Mouse (Mus musculus) embryonic stem cell, embryonic (primary cell): ENCODE measurements at regions not wholly inside any gene's neighbourhood (a gene's known extent, or its start where the extent isn't known, plus 50 kb on each side); places are given as distances from the start of the nearest gene placed in this dataset.

Experiments used
- CTCF ChIA-PET, 4 experiments: fragments of 300-600 bp in 2 of 4; fragments of 350-600 bp in 2 of 4; sonication (Branson Sonifier 250); formaldehyde crosslinking; loops; one replicate each; lab custom pipeline; 2022; ENCODE audit warnings: inconsistent platforms in 2 of 4; lab: Charles Lee
- POLR2A ChIA-PET, 4 experiments: fragments of 300-600 bp in 2 of 4; fragments of 350-600 bp in 2 of 4; sonication (Branson Sonifier 250); formaldehyde crosslinking; loops; one replicate each; lab custom pipeline; 2022; ENCODE audit warnings: antibody characterized with exemption in 4 of 4, inconsistent platforms in 1 of 4; lab: Charles Lee

DNA sequence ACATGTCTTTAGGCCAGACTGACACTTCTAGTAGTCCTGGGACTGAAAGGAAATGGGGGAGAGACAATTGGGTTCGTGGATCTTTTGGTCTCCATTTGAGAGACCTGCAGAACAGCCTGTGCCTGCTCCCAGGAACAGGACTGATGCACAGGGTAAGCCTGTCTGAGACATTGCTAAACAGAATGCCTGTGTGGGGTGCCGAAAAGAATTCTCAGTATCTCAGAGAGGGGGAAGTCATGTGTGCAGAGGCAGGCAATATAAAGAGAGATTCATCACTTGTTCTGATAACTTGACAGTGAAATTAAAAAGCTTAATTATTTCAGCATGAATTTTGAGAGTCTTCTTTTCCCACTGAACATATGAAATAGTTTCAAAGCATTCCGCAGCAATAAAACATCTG lies 268.7 kb downstream of the Rnf144a start:
- ChIA-PET CTCF (no interaction called here), POLR2A (no interaction called here)

GRCm38 (mm10) chr12:26145085-26145714 lies 269.9 kb downstream of the Rnf144a start:
- ChIA-PET CTCF (interaction anchor here in 1 of 4 experiments (0.6 kb wide), 1 partner anchor 115 kb away, joined by 7 read pairs; no protein-coding TSS in a partner anchor), POLR2A (interaction anchor here in 1 of 4 experiments (0.6 kb wide), 1 partner anchor 1301 kb away, joined by 4 read pairs; no protein-coding TSS in a partner anchor)

- POLR2A ChIA-PET = no interaction called here
Measured at GRCm38 (mm10) chr12:26144616-26145015, 270.4 kb downstream of the Rnf144a start.

GRCm38 (mm10) chr12:26143411-26143810 lies 271.6 kb downstream of the Rnf144a start:
- CTCF ChIA-PET = no interaction called here
- POLR2A ChIA-PET = no interaction called here

More at GRCm38 (mm10) chr12:26144616-26145015, 270.4 kb downstream of the Rnf144a start:
- CTCF ChIA-PET = no interaction called here

- POLR2A ChIA-PET = interaction anchor here in 1 of 4 experiments (0.6 kb wide), 1 partner anchor 82 kb away, joined by 3 read pairs; no protein-coding TSS in a partner anchor
- CTCF ChIA-PET = interaction anchor here in 1 of 4 experiments (0.6 kb wide), 1 partner anchor 255 kb away, joined by 7 read pairs; no protein-coding TSS in a partner anchor
Measured at GRCm38 (mm10) chr12:26130811-26131210, 284.2 kb downstream of the Rnf144a start.

DNA sequence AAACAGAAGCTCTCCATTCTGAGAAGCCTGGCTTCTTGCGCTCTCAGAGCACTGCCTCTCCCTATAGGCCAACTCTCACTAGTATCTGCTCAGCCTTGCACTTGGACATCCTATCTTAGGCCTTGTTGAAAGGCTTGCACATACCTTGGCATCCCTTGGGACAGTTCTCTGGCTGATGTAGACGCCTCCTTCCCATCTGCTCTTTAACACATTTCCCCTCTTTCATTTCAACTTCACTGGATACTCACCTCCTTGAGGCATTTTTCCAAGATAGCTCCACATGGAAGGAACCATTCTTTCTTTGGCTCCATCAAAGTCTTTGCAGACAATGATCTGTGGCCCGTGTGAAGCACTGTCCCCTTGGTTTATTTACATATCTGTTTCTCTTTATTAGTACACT lies 285.0 kb downstream of the Rnf144a start:
- POLR2A ChIA-PET = interaction anchor here in 1 of 4 experiments (0.6 kb wide), 1 partner anchor 82 kb away, joined by 3 read pairs; no protein-coding TSS in a partner anchor
- CTCF ChIA-PET = no interaction called here

DNA sequence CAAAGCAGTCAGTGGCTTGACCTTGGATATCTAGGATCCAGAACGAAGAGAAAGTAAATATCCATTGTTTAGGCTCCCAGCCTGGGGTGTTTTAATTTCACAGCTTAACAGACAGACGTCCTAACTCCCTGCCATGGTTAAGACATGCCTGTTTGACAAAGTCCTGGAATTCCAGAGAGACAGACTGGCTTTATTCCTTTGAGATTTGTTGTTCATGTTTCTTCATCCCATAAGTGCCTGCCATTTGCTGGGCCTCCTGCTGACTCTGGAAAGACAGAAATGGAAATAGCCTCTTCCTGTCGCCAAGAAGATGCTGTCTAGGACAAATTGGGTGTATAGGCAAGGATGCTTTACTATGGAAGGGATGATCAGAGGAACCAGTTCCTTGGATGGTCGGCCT lies 285.5 kb downstream of the Rnf144a start:
- CTCF ChIA-PET = no interaction called here
- POLR2A ChIA-PET = no interaction called here

GRCm38 (mm10) chr12:26128851-26129250 lies 286.2 kb downstream of the Rnf144a start:
- CTCF ChIA-PET = no interaction called here
- POLR2A ChIA-PET = no interaction called here

- ChIA-PET POLR2A (no interaction called here), CTCF (no interaction called here)
Measured at GRCm38 (mm10) chr12:26126260-26126659, 288.8 kb downstream of the Rnf144a start.

- CTCF ChIA-PET = no interaction called here
Measured at GRCm38 (mm10) chr12:26124211-26124610, 290.8 kb downstream of the Rnf144a start.

GRCm38 (mm10) chr12:26115339-26115912 lies 299.6 kb downstream of the Rnf144a start:
- ChIA-PET POLR2A (no interaction called here), CTCF (interaction anchor here in 1 of 4 experiments (0.5 kb wide), 1 partner anchor 301 kb away, joined by 3 read pairs; no protein-coding TSS in a partner anchor)

More at GRCm38 (mm10) chr12:26124211-26124610, 290.8 kb downstream of the Rnf144a start:
- POLR2A ChIA-PET = no interaction called here

GRCm38 (mm10) chr12:26112166-26113019 lies 302.7 kb downstream of the Rnf144a start:
- ChIA-PET CTCF (no interaction called here), POLR2A (no interaction called here)

- POLR2A ChIA-PET = interaction anchor here in 1 of 4 experiments (0.8 kb wide), 1 partner anchor 30 kb away, joined by 3 read pairs; no protein-coding TSS in a partner anchor
- CTCF ChIA-PET = no interaction called here
Measured at GRCm38 (mm10) chr12:26109866-26110265, 305.2 kb downstream of the Rnf144a start.

- CTCF ChIA-PET = no interaction called here
- POLR2A ChIA-PET = no interaction called here
Measured at GRCm38 (mm10) chr12:26104372-26104771, 310.7 kb downstream of the Rnf144a start.

GRCm38 (mm10) chr12:26102384-26102783 lies 312.7 kb downstream of the Rnf144a start:
- POLR2A ChIA-PET = no interaction called here

DNA sequence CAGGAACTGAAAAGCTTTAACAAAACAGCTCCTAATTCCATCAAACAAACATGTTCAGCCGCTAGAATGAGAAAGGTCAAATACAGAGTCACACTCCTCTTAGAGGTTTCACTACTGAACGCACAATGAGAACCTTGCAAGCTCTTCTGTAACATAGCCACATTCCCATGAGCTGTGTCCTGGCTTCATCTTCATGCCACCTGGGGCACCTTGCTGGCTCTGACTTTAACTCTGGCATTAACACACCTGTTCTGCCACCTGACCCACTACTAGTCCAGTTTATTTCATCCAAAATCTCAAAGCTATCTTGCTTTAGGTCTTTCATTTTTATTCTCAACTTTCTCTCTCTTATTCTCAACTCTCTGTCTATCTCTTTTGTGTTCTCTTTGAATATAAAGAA lies 314.9 kb downstream of the Rnf144a start:
- ChIA-PET CTCF (no interaction called here), POLR2A (no interaction called here)

More at GRCm38 (mm10) chr12:26102384-26102783, 312.7 kb downstream of the Rnf144a start:
- CTCF ChIA-PET = no interaction called here

DNA sequence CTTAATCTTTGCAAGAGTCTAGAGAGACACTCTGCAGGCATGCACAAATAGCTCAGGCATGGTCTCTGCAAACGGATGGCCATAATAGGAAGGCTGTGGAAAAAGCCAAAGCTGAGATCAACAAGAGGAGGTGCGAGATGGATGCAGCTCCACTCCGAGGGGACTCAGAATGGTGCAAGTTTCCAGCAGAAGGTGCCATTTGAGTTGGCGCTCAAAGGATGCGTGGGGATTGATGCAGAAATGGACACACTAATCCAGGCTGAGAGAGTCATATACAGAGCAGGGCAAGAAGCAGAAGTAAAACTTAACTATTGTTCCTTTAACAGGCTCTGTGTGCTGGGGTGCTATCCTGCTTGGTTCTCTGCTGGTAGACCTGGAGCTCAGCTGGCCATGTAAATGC lies 315.9 kb downstream of the Rnf144a start:
- CTCF ChIA-PET = no interaction called here
- POLR2A ChIA-PET = no interaction called here

DNA sequence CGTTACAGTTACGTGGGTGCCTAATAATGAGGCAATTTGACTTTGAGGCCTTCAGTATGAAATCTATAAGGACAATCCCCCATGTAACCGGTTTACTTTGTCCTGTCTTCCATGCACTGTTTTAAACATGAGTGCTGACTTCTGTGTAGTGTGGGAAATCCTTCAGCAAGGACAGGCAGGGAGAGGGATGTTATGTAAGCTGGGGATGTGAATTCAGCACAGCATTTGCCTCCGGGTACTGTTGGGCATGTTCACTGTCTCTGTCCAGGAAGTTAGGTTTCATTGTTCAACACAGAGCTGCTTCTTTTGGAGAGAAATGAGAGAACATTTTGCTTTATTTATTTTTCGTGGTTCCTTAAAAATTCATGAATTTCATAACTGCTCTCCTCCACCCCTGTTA lies 322.7 kb downstream of the Rnf144a start:
- ChIA-PET CTCF (no interaction called here), POLR2A (no interaction called here)

DNA sequence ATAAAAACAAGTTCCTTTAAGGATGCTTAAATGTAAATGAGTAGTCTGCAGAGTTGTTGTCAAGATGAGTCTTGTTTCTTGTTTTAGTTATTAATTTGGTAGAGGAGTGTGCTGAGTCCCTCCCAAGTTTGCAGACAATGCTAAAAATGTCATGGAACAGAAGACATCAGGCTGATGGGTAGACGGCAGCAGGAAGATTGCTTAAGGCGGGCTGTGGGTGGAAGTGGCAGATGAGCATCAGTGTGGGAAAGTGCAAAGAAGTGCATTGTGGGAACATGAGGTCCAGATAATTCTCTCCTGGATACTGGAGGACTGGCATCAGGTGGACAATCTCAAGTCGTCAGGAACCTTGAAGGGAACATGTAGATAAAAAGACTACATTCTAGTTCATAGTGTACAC lies 323.2 kb downstream of the Rnf144a start:
- ChIA-PET CTCF (no interaction called here), POLR2A (no interaction called here)

- CTCF ChIA-PET = no interaction called here
- POLR2A ChIA-PET = no interaction called here
Measured at GRCm38 (mm10) chr12:26088389-26088788, 326.7 kb downstream of the Rnf144a start.
